Mouse (Mus musculus): ENCODE data around the gene D430042O09Rik.

Gene D430042O09Rik

GRCm38 (mm10) chr7:125846866-125847527 lies 139.3 kb downstream of the D430042O09Rik start:
- in situ Hi-C loops (cut with MboI; ENCODE audit: low pct_unique_long_range_greater_than_20kb in 1 of 2, low sequenced_read_pairs in 2 of 2, unreplicated experiment in 1 of 2): no loop called here

DNA sequence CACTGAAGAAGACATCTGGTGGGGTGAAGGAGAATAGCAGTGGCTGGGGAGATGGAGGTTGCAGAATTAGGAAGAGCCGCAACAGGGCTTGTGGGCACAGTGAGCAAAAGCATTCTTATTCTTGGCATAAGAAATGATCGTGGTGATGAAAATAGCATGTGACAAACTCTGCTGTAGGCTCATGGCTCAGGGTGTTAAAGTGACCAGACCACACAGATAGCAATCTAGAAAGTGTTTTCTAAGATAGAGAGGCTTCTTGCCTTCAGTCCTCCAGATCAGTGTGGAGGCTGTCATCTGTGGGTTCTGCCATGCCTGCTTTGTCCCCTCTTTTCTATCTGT lies 139.8 kb downstream of the D430042O09Rik start:
- in situ Hi-C loops (cut with MboI; ENCODE audit: low pct_unique_long_range_greater_than_20kb in 1 of 2, low sequenced_read_pairs in 2 of 2, unreplicated experiment in 1 of 2): no loop called here

DNA sequence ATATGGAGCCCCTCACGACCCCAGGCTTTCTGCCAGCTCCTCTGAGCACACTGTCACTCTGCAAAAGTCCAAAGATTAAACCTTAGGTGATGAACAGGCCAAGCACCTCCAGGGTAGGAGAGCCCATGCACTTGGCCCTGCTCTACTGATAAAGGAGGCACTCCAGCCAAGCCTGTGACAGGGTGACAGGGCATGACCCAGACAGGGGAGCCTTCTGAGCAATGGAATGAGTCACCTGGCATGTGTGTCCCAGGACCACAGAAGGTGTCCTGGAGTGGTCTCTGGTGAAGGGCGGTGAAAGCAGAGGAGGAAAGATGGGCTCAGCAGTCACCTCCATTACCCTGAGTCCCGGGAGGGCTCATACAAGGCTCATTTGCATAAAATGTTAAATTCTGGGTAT lies 151.9 kb downstream of the D430042O09Rik start:
- in situ Hi-C loops (cut with MboI; ENCODE audit: low pct_unique_long_range_greater_than_20kb in 1 of 2, low sequenced_read_pairs in 2 of 2, unreplicated experiment in 1 of 2): no loop called here

- in situ Hi-C loops (cut with MboI; ENCODE audit: low pct_unique_long_range_greater_than_20kb in 1 of 2, low sequenced_read_pairs in 2 of 2, unreplicated experiment in 1 of 2): no loop called here
These were observed 152.7 kb downstream of the D430042O09Rik start for GRCm38 (mm10) chr7:125860421-125860820.

DNA sequence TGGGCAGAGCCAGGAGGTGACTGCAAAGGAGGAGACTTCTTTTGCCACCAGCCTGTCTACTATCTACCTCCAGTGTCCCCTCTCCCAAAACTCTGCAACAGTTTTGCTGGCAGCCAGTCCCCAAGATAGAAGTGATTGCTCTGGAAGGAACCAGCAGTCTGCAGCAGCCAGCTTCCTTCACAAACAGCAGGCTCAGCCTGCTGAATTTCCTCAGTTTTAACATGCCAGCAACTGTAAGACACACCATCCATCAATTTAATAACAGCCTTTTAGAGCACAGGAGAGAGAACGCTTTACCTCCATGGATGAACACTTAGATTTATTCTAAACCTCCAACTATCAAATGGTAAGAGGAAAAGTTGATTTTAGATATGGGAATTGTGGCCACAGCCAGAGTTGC lies 156.3 kb downstream of the D430042O09Rik start:
- in situ Hi-C loops (cut with MboI; ENCODE audit: low pct_unique_long_range_greater_than_20kb in 1 of 2, low sequenced_read_pairs in 2 of 2, unreplicated experiment in 1 of 2): no loop called here

GRCm38 (mm10) chr7:125865234-125865633 lies 157.5 kb downstream of the D430042O09Rik start:
- in situ Hi-C loops (cut with MboI; ENCODE audit: low pct_unique_long_range_greater_than_20kb in 1 of 2, low sequenced_read_pairs in 2 of 2, unreplicated experiment in 1 of 2): no loop called here

- in situ Hi-C loops (cut with MboI; ENCODE audit: low pct_unique_long_range_greater_than_20kb in 1 of 2, low sequenced_read_pairs in 2 of 2, unreplicated experiment in 1 of 2): no loop called here
These were observed 160.9 kb downstream of the D430042O09Rik start for GRCm38 (mm10) chr7:125868570-125868969.

DNA sequence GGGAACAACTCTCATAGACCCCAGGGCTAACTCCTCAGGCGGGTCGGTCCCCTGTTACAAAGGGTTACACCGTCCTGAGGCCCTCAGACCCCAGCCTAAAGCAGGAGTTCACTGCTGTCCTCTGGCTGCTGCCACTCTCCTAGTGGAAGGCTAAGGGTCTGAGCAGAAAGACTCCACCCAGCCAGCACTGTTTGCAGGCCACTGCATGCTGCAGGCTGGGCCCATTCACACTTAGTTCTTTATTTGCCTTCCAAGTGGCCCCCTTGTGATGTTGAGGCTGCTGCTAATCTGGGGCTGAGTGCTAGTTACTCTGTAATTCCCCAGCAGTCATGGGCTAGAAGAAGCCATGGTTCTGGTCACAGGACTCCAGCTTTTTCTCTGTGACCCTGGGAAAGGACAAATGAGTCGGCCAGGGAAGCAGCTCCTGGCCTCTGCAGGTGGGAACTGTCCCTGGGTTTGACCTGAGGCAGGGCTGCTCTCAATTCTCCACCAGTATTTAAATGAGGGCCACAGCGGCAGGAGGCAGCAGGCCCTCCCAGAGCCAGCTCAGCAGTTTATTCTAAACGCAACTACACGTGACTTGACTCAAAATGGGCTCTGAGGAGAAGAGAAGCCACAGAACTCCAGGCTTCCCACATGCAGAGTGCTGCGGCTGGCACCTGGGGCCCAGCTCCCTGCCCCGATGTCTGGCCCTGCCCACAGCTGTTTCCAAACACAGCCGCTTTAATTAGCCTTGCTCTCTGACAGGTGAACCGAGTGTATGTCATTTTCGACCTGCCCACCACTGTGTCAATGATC lies 163.9 kb downstream of the D430042O09Rik start:
- in situ Hi-C loops (cut with MboI; ENCODE audit: low pct_unique_long_range_greater_than_20kb in 1 of 2, low sequenced_read_pairs in 2 of 2, unreplicated experiment in 1 of 2): no loop called here

- in situ Hi-C loops (cut with MboI; ENCODE audit: low pct_unique_long_range_greater_than_20kb in 1 of 2, low sequenced_read_pairs in 2 of 2, unreplicated experiment in 1 of 2): no loop called here
These were observed 164.5 kb downstream of the D430042O09Rik start for GRCm38 (mm10) chr7:125872202-125872580.

- in situ Hi-C loops (cut with MboI; ENCODE audit: low pct_unique_long_range_greater_than_20kb in 1 of 2, low sequenced_read_pairs in 2 of 2, unreplicated experiment in 1 of 2): no loop called here
These were observed 165.2 kb downstream of the D430042O09Rik start for GRCm38 (mm10) chr7:125872874-125873273.

DNA sequence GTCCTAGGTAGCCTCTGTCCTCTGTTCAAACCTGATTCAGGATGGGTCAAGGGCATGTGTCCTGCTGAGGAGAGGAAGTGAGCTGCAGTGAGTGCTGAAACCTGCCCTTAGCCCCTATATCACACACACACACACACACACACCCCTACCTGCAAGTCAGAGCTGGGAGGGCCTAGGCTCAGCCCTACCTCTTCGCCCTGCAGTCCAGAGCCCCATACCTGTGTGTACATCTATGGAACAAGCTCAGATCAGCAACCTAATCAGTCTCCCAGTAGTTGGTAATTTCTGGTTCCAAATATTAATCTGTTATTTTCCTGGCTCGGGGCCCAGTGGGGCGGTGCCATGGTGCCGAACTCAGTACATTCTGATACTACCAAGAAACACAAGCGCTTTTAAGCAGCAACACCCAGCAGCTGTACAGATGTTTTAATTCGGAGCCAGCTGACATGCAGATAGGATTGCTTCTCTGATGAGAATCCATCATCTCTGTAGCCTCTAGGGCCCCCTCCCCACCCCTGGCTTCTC lies 166.3 kb downstream of the D430042O09Rik start:
- in situ Hi-C loops (cut with MboI; ENCODE audit: low pct_unique_long_range_greater_than_20kb in 1 of 2, low sequenced_read_pairs in 2 of 2, unreplicated experiment in 1 of 2): no loop called here

DNA sequence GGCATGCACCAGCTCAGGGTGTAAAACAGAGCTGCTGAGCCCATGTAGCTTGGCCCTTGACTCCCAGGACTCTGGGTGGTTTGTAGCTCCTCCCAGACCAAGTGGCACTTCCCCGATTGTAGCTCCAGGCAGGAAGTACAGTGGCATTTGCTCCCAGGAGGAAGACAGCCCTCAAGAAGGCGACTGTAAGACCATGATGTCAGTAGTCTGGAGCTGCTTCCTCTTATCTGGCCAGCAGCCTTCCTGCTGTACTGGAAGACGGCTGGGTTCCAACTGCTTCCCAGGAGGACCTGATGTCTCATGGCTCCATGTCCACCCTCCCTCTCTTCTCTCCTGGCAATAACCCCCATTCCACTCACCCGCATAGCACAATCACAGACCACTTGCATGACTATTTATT lies 170.4 kb downstream of the D430042O09Rik start:
- in situ Hi-C loops (cut with MboI; ENCODE audit: low pct_unique_long_range_greater_than_20kb in 1 of 2, low sequenced_read_pairs in 2 of 2, unreplicated experiment in 1 of 2): no loop called here

DNA sequence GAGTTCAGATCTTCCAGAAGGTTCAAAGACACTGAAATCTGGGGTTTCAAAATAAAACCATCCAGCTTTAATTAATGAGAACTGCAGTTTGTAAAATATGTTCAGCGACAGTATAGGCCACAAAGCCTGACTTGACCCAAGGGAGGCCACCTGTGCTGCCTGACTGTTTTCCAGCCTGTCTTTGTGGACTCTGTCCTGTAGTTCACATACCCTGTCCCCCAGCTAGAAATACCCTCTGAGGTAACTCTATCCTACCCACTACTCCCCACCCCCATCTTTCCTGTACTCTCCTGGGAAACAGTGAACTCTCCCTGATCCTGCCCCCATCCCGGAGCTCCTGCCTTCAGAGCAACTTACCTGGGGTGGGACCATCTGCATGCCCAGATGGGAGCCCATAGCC lies 175.5 kb downstream of the D430042O09Rik start:
- in situ Hi-C loops (cut with MboI; ENCODE audit: low pct_unique_long_range_greater_than_20kb in 1 of 2, low sequenced_read_pairs in 2 of 2, unreplicated experiment in 1 of 2): no loop called here

- in situ Hi-C loops (cut with MboI; ENCODE audit: low pct_unique_long_range_greater_than_20kb in 1 of 2, low sequenced_read_pairs in 2 of 2, unreplicated experiment in 1 of 2): no loop called here
These were observed 178.5 kb downstream of the D430042O09Rik start for GRCm38 (mm10) chr7:125886116-125886680.

- in situ Hi-C loops (cut with MboI; ENCODE audit: low pct_unique_long_range_greater_than_20kb in 1 of 2, low sequenced_read_pairs in 2 of 2, unreplicated experiment in 1 of 2): no loop called here
These were observed 179.4 kb downstream of the D430042O09Rik start for GRCm38 (mm10) chr7:125887124-125887523.

DNA sequence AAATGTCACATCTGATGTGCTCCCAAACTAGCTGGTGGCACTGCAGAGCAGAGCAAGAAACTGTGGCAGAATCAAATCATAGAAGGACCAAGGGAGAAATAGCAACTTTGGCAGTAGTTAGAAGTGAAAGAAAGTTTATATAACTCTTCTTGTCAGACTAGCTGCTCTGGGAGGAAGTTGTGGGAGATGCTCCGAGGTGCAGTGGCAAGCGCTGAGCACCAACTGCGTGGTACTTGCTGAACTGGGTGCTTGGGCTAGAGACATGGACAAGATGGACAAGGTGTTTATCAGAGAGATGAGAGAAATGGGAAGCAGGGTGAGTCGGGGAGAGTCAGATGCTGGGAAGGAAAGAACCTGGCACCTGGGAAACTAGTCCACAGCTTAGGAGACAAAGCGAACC lies 180.1 kb downstream of the D430042O09Rik start:
- in situ Hi-C loops (cut with MboI; ENCODE audit: low pct_unique_long_range_greater_than_20kb in 1 of 2, low sequenced_read_pairs in 2 of 2, unreplicated experiment in 1 of 2): no loop called here

- in situ Hi-C loops (cut with MboI; ENCODE audit: low pct_unique_long_range_greater_than_20kb in 1 of 2, low sequenced_read_pairs in 2 of 2, unreplicated experiment in 1 of 2): no loop called here
These were observed 180.7 kb downstream of the D430042O09Rik start for GRCm38 (mm10) chr7:125888373-125888772.

GRCm38 (mm10) chr7:125893621-125894020 lies 185.9 kb downstream of the D430042O09Rik start:
- in situ Hi-C loops (cut with MboI; ENCODE audit: low pct_unique_long_range_greater_than_20kb in 1 of 2, low sequenced_read_pairs in 2 of 2, unreplicated experiment in 1 of 2): no loop called here

- in situ Hi-C loops (cut with MboI; ENCODE audit: low pct_unique_long_range_greater_than_20kb in 1 of 2, low sequenced_read_pairs in 2 of 2, unreplicated experiment in 1 of 2): no loop called here
These were observed 189.4 kb downstream of the D430042O09Rik start for GRCm38 (mm10) chr7:125897059-125897458.

DNA sequence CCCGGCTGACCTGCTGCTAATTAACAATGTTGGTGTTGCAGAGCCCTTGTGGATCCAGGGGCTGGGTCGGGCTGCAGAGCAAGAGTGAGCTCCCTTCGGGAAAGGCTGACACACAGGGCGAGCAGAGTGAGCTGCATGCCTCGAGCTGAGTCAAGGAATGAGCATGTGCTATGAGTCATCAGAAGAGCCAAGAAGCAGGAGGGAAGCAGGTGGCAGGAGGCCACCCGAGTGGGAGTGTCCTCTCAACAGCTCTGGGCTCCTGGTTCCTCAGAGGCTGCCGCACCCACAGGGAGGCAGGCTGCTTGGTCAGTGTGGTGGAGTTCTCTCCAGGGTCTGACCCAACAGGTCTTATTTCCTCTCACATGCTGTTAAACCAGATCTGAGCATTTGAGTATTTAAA lies 191.3 kb downstream of the D430042O09Rik start:
- in situ Hi-C loops (cut with MboI; ENCODE audit: low pct_unique_long_range_greater_than_20kb in 1 of 2, low sequenced_read_pairs in 2 of 2, unreplicated experiment in 1 of 2): no loop called here
